Mouse (Mus musculus): ENCODE results near the gene Olfr617. TPM values are rescaled to one million over a fixed set of nuclear protein-coding genes. Genes with fewer than 3 reads are reported as not detected.

Gene Olfr617
- total RNA-seq (2023): not detected

GRCm38 (mm10) chr7:103572761-103573160 is at the start of gene Olfr617:
TSS of gene Olfr617 (plus strand) at chr7:103573061.

DNA sequence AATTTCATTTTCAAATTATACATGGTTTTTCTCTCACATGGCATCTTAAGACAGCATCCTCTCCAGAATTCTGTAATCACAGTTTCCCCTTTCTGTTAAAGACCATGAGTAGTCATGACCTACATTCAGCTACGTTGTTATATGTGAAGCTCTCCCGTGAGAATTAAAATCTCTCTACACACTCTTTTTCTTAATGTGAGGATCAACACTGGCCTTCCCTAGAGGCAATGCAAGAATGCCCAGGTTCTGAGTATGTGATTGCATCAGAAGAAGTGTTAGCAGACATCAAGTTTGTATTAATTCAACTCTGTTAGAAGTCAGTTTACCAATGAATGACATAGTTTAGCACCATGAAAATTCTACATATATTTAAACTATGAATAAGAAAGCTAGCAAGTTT is 30.2 kb upstream of the Olfr617 start, which contains the start of gene Olfr612:
Gene Olfr612, minus strand, starts transcription at position 101 of the 400 bp plus-strand sequence.

GRCm38 (mm10) chr7:103547774-103548173 is 25.1 kb upstream of the Olfr617 start, which contains the start of gene Olfr613:
TSS of gene Olfr613 (plus strand) at chr7:103548074.

GRCm38 (mm10) chr7:103555779-103556178 is 17.1 kb upstream of the Olfr617 start, which contains the start of gene Olfr615:
TSS of gene Olfr615 (plus strand) at chr7:103556079.

DNA sequence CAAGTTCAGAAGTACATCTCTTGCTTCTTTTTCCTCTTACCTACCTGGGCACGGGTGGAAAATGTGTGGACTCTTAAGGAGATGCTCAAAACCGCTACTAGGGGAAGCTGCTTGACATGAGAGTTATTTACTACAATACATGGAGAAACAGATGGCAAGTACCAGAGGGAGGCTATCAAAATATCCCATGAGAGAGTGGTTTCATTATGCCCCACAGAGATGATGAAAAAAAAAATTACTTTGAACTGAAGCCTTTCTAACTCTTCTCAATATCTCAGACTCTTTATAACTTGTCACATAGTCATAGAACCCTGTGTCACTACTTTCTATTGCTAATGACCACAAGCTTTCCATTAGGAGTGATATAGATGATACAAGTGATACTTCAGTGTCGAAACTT is 3.8 kb upstream of the Olfr617 start, which contains the start of gene Olfr616:
Gene Olfr616, minus strand, starts transcription at position 101 of the 400 bp plus-strand sequence.

DNA sequence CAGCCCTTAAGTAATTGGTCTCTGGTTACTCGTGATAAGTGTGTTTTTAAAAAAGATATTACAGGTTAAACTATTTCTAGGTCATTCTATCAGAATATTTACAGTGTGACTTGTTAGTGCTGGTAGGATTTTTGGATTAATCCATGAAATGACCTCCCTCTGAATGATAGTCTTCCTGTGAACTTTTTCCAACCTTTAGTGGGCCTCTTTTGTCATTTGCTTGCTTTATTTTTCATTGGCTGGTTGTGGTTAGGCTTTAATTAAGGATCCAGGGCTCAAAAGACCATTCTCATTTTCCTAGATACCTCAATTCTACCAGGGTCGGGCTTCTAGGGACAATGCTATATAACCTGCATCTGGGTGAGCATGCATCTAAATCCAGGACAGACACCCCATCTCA is 16.9 kb downstream of the Olfr617 start, which contains the start of gene Olfr618:
Gene Olfr618, plus strand, starts transcription at position 301 of the 400 bp plus-strand sequence.

GRCm38 (mm10) chr7:103600275-103600674 is 27.4 kb downstream of the Olfr617 start, which contains the start of gene Olfr619:
TSS of gene Olfr619 (plus strand) at chr7:103600575.

GRCm38 (mm10) chr7:103612434-103612833 is 39.6 kb downstream of the Olfr617 start, which contains the start of gene Olfr620:
TSS of gene Olfr620 (minus strand) at chr7:103612534.

Other genes with a start within 250 kb of the Olfr617 start
- gene Olfr598, start 249.5 kb upstream of the Olfr617 start, total RNA-seq (2023): not detected
- gene Olfr599, start 237.1 kb upstream of the Olfr617 start, total RNA-seq (2023): not detected
- not detected for gene Olfr600, start 223.4 kb upstream of the Olfr617 start, total RNA-seq (2023)
- gene Olfr601, start 210.4 kb upstream of the Olfr617 start, total RNA-seq (2023): not detected
- not detected for gene Olfr603, start 186.9 kb upstream of the Olfr617 start, total RNA-seq (2023)
- gene Usp17lc, start 158.0 kb upstream of the Olfr617 start, total RNA-seq (2023): not detected
- gene Olfr605, start 127.6 kb upstream of the Olfr617 start, total RNA-seq (2023): not detected
- gene Olfr606, start 124.0 kb upstream of the Olfr617 start, total RNA-seq (2023): not detected
- not detected for gene Olfr607, start 108.9 kb upstream of the Olfr617 start, total RNA-seq (2023)
- not detected for gene Olfr608, start 103.2 kb upstream of the Olfr617 start, total RNA-seq (2023)
- gene Olfr609, start 75.0 kb upstream of the Olfr617 start, total RNA-seq (2023): not detected
- not detected for gene Olfr610, start 60.9 kb upstream of the Olfr617 start, total RNA-seq (2023)
- gene Olfr611, start 52.2 kb upstream of the Olfr617 start, total RNA-seq (2023): not detected
- gene Olfr612, start 30.3 kb upstream of the Olfr617 start, total RNA-seq (2023): not detected
- gene Olfr613, start 25.0 kb upstream of the Olfr617 start, total RNA-seq (2023): not detected
- not detected for gene Olfr615, start 17.0 kb upstream of the Olfr617 start, total RNA-seq (2023)
- gene Olfr616, start 3.9 kb upstream of the Olfr617 start, total RNA-seq (2023): not detected
- gene Olfr618, start 17.0 kb downstream of the Olfr617 start, total RNA-seq (2023): not detected
- gene Olfr619, start 27.5 kb downstream of the Olfr617 start, total RNA-seq (2023): not detected
- not detected for gene Olfr620, start 39.5 kb downstream of the Olfr617 start, total RNA-seq (2023)
- gene Olfr622, start 69.6 kb downstream of the Olfr617 start, total RNA-seq (2023): not detected
- gene Olfr623, start 90.6 kb downstream of the Olfr617 start, total RNA-seq (2023): not detected
- gene Olfr624, start 98.1 kb downstream of the Olfr617 start, total RNA-seq (2023): not detected
- not detected for gene Olfr625-ps1, start 109.7 kb downstream of the Olfr617 start, total RNA-seq (2023)
- not detected for gene Olfr243, start 141.6 kb downstream of the Olfr617 start, total RNA-seq (2023)
- not detected for gene Olfr628, start 157.3 kb downstream of the Olfr617 start, total RNA-seq (2023)
- not detected for gene Olfr629, start 171.9 kb downstream of the Olfr617 start, total RNA-seq (2023)
- not detected for gene Olfr630, start 184.3 kb downstream of the Olfr617 start, total RNA-seq (2023)
- gene Olfr69, start 198.5 kb downstream of the Olfr617 start, total RNA-seq (2023): not detected
- not detected for gene Olfr68, start 206.6 kb downstream of the Olfr617 start, total RNA-seq (2023)
- not detected for gene Olfr67, start 218.8 kb downstream of the Olfr617 start, total RNA-seq (2023)
- 10 to 100 TPM in 1 of 2 experiments, 1 to 10 TPM in 1; 1.7 to 18.8 TPM for gene Hbb-bt, start 240.9 kb downstream of the Olfr617 start, total RNA-seq (2023)

All from monocyte, adult 59 days (primary cell).